Mouse (Mus musculus) spleen, postnatal 14 days (tissue): ENCODE data around the gene Cdkl4.
A peak's percentile ranks its signal among the peaks of the same experiment; 100 is the strongest.

Source experiments
- DNase-seq, 2 experiments: peaks; one replicate each; pipeline ENCODE4 v3.0.0; 2021 to 2022; ENCODE audit warnings: low spot score in 2 of 2

The Cdkl4 gene

DNA sequence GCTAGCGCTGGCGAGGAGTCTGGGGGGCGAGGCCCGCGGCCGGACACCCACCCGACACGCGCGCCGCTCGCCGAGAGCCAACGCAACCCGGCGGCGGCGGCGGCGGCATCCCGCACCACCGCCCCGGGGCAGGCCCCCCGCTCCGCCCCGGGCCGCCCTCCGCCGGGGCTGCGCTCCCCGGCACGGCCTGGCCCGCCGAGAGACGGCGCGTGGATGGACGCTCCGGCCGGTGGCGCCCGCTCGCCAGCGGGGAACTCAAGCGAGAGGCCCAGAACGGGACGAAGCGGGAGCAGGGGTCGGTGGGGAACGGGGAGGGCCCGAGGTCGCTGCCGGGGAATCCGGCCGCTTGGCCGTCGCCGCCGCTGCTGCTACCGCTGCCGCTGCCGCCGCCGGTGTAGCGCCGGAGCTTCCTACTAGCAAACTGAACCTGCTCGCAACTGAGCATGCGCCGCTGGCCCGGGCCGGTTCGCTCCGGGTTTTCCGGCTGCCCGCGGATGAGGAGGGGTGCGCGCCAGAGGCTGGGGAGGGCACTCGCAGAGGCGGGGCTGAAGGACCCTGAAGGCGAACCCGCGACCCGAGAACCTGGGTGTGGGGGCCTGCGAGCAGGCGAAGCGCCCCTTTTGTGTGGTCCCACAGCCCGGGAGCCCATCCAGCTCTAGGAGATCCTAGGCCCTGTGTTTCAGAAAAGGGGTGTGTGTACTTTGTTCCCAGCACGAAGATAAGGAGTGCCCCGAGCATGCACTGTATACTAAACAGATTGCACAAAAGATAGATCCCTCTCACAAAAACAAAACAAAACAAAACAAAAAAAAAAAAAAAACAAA is 97.4 kb downstream of the Cdkl4 start, which contains the start of gene Sos1:
Gene Sos1, minus strand, starts transcription at position 423 of the 824 bp plus-strand sequence.
- peak; percentile 93 to 95 for DNase-seq

DNA sequence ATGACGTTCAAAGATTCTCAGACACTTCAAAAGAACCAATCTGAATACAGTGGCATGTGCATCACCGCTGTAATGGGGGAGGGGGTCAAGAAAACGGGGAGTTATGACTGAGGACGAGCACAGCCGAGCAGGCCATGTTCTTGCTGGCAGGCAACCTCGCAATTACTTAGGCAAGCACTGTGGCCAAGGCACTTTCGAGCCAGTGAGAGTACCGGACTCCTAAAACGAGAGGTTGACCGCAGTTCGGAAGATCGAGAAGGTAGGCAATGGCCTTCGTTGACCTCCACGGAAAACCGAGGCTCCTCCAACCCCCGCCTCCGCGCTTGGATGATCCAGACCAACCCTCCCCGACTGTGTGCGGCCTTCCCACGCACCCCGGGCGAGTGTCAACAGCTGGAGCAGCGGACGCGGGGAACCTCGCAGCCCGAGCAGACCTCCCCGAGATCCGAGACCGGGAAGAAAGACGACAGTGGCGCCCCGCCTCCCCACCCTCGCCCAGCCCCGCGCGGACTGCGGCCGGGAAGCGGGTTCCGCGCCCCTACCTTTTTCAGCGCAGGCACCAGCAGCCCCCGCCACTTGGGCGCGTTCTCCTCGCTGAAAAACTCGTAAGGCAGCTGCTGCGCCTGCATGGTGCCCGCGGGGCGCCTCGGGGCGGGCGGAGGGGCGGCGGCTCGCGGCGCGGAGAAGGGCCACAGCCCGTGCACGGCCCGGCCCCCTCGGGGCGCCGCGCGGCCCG is 98.2 kb downstream of the Cdkl4 start:
- DNase-seq = peak; percentile 42 to 55

DNA sequence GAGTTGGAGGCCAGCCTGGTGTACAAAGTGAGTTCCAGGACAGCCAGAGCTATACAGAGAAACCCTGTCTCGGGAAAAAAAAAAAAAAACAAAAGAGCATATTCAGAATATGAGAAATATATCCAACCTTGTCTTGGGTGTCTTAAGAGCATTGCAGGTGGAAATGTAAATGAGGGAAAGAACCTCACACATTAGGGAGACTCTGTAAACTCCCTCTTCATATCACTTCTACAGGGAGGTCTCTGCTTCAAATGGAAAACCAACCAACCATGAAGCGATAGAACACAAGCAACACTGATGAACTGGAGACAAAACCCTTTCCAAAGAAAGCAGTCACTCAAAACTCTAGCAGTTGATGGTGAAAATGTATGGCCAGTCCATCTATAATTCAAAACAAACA is 99.9 kb downstream of the Cdkl4 start:
- no peak for DNase-seq

DNA sequence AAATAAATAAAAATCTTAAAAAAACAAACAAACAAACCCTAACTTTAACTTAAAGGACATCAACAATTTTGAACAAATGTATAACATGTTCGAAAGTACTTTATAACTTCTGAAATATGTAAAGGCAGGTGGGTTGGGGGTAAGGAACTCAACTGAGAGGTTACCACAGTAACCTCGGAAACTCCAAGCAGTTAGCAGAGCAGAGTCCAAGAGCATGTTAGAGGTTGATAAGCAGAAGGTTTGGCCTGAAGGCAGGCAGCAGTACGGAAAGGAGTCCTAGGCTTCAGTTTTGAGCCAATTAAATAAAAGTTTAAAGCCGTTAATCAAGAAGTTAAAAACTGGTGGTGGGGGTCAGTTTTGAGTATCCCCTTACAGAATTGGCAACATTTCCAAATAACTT is 101.1 kb downstream of the Cdkl4 start:
- DNase-seq = no peak
